In the genomic region with DNA sequence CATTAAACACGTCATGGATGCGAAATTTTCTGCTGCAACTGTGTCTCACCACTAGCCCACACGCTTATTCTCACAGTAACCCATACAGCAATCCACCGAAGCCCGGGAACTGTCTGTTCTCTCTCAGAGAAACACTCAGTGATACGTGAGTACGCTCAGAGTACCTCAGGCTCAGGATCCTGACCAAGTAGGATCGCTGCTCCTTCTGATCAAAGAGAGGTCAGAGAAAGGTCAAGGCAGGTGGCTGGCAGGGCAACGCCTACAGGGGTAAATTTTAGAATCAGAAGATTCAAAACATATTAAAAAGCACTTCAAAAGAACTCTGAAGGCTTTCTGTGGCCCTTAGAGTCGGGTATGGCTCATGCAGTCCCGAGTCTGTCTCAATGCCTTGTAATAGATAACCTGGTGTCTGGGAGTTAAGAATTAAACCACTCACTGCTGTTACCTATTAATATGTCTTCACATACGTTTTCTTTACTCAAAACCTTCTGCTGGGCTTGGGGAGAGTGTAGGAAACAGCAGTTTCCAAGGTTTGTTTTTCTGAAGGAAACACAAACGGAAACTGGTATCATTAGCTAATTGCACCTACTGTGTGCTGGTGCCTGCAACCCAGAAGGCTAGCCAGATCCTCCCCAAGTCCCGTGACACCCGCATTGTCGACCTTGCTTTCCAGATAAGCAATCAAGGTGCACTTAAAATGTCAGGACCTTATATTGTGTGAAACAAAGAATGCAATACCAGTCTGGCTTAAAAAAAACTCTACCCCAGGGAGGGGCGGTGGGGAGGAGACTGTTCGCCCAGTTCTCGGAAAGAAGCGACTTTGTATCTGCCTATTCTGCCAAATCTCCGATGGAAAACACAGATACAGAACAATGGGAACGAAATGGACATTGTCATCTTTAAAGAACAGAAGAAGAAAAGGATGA, we compare ENCODE assay signal across 13 mouse cellular contexts. TPM values are rescaled to one million over a fixed set of nuclear protein-coding genes. Genes with fewer than 3 reads are reported as not detected.
DNase-seq lines count a peak whose midpoint lies in the region; ATAC-seq and TF ChIP-seq lines count a peak whose summit lies in the region.
"Had no signal": no experiment of that assay in that cellular context is flagged by ENCODE, and none has a peak within 500 bp of the region (broad histone marks: within the 10 kb centered on the region; RNA-seq: fewer than 3 reads in every experiment).

No protein-coding gene starts in this region.

- intact Hi-C loops in heart, postnatal 25 days (cut with DNase I) = no loop called here

- no peak overlapping the region for H3K4me2 ChIP-seq in heart, postnatal 0 days (ENCODE audit: low read depth, low read length)
- 0 out of 2 replicates have a peak overlapping the region, but pooled peaks have one; percentile 7 for H3K4me2 ChIP-seq in kidney, embryonic 15.5 days
- no peak overlapping the region for H3K4me2 ChIP-seq in hindbrain, embryonic 14.5 days (replicated peaks)
- H3K4me2 ChIP-seq: embryonic facial prominence, embryonic 13.5 days; forebrain, embryonic 13.5 days had no signal

- no peak overlapping the region for H3K9ac ChIP-seq in heart, postnatal 0 days (replicated peaks; ENCODE audit: low read depth, low read length)
- no peak overlapping the region for H3K9ac ChIP-seq in ES-E14 (ENCODE audit: insufficient read depth, low read depth, low read length, poor library complexity, severe bottlenecking)
- no peak overlapping the region for H3K9ac ChIP-seq in kidney, embryonic 15.5 days
- H3K9ac ChIP-seq in hindbrain, embryonic 14.5 days = no peak overlapping the region
- H3K9ac ChIP-seq: embryonic facial prominence, embryonic 13.5 days; forebrain, embryonic 13.5 days had no signal

- no peaks in the 10 kb centered on the region for H3K9me3 ChIP-seq in heart, postnatal 0 days (replicated peaks; ENCODE audit: control insufficient read depth, low read length)
- H3K9me3 ChIP-seq in ES-E14 (ENCODE audit: control insufficient read depth, insufficient read depth, low read depth, low read length) = no peaks in the 10 kb centered on the region
- H3K9me3 ChIP-seq in kidney, embryonic 15.5 days (replicated peaks) = no peaks in the 10 kb centered on the region
- no peaks in the 10 kb centered on the region for H3K9me3 ChIP-seq in hindbrain, embryonic 14.5 days (ENCODE audit: control insufficient read depth, low read length)
- H3K9me3 ChIP-seq: embryonic facial prominence, embryonic 13.5 days; forebrain, embryonic 13.5 days had no signal

- in situ Hi-C loops in ES-E14 (cut with MboI; ENCODE audit: low sequenced_read_pairs in 2 of 2, unreplicated experiment in 2 of 2) = no loop called here

- no peak for ATAC-seq in heart, postnatal 0 days (ENCODE audit: insufficient read depth, low read depth)
- ATAC-seq in kidney, embryonic 15.5 days (replicated peaks; ENCODE audit: low FRiP score) = peak; percentile 83
- ATAC-seq in hindbrain, embryonic 14.5 days (ENCODE audit: low FRiP score) = no peak
- ATAC-seq: forebrain, embryonic 13.5 days had no signal

- peaks cover 13% of the 10 kb centered on the region for H3K4me1 ChIP-seq in heart, postnatal 0 days (ENCODE audit: control insufficient read depth, insufficient read depth)
- peaks cover 0 to 5% of the 10 kb centered on the region in 2 experiments; a peak in 3 of 4 replicates for H3K4me1 ChIP-seq in ES-E14 (ENCODE audit: control insufficient read depth in 2 of 2, insufficient read depth in 2 of 2, low read length in 2 of 2, poor library complexity in 1 of 2)
- peaks cover 28% of the 10 kb centered on the region for H3K4me1 ChIP-seq in kidney, embryonic 15.5 days
- no peaks in the 10 kb centered on the region for H3K4me1 ChIP-seq in hindbrain, embryonic 14.5 days (replicated peaks; ENCODE audit: control insufficient read depth, insufficient read depth, low read length)
- H3K4me1 ChIP-seq: forebrain, embryonic 13.5 days had no signal

- H3K27me3 ChIP-seq in heart, postnatal 0 days (ENCODE audit: control insufficient read depth, insufficient read depth, low read length) = no peaks in the 10 kb centered on the region
- H3K27me3 ChIP-seq in kidney, embryonic 15.5 days = no peaks in the 10 kb centered on the region
- H3K27me3 ChIP-seq in hindbrain, embryonic 14.5 days (ENCODE audit: control insufficient read depth, insufficient read depth, low read length) = no peaks in the 10 kb centered on the region
- H3K27me3 ChIP-seq: CH12.LX; embryonic facial prominence, embryonic 13.5 days; forebrain, embryonic 13.5 days had no signal

- peak overlapping the region; percentile 35 for H3K27ac ChIP-seq in heart, postnatal 0 days (ENCODE audit: low read depth)
- H3K27ac ChIP-seq in ES-E14 (ENCODE audit: insufficient read depth, low read depth, low read length, poor library complexity, severe bottlenecking) = peak overlapping the region; percentile 31; the same call in 1 of the 2 replicates
- peak overlapping the region; percentile 85 for H3K27ac ChIP-seq in kidney, embryonic 15.5 days
- no peak overlapping the region for H3K27ac ChIP-seq in hindbrain, embryonic 14.5 days
- H3K27ac ChIP-seq: embryonic facial prominence, embryonic 13.5 days; forebrain, embryonic 13.5 days had no signal

- no peak for DNase-seq in heart, postnatal 0 days (ENCODE audit: low spot score)
- DNase-seq in heart, postnatal 25 days (ENCODE audit: low spot score) = no peak
- peak; percentile 15 for DNase-seq in CD4-positive, CD25-positive, alpha-beta regulatory T cell, adult 2 months (ENCODE audit: low read depth, low spot score)
- no peak for DNase-seq in ES-E14 (ENCODE audit: low read depth, low spot score)
- DNase-seq in cerebellum, adult 8-10 months = no peak
- no peak for DNase-seq in hindbrain, embryonic 14.5 days (ENCODE audit: low spot score)
- no peak for DNase-seq in layer of hippocampus, adult 8-10 months (ENCODE audit: low spot score in 2 of 2)
- DNase-seq: cerebellum, postnatal 25 days; heart, postnatal 10 days had no signal

- no peak for TF ChIP-seq CTCF in heart, postnatal 0 days (IDR thresholded peaks at IDR 0.05; ENCODE audit: low read depth)

- no peak for TF ChIP-seq EP300 in heart, postnatal 0 days (IDR thresholded peaks at IDR 0.05; ENCODE audit: low read depth)

- 57% methylated on average over 22 of the region's 22 CpGs for WGBS in heart, postnatal 0 days
- 68% methylated on average over 22 of the region's 22 CpGs for WGBS in kidney, embryonic 15.5 days
- 72% methylated on average over 22 of the region's 22 CpGs for WGBS in hindbrain, embryonic 14.5 days

- peaks cover 16% of the 10 kb centered on the region; the same call in 1 of the 2 replicates for H3K36me3 ChIP-seq in heart, postnatal 0 days (replicated peaks; ENCODE audit: control insufficient read depth, insufficient read depth, low read length)
- H3K36me3 ChIP-seq in ES-E14 (ENCODE audit: control insufficient read depth, insufficient read depth, low read length, poor library complexity, severe bottlenecking) = no peaks in the 10 kb centered on the region
- H3K36me3 ChIP-seq in kidney, embryonic 15.5 days = peaks cover 51% of the 10 kb centered on the region
- 0 out of 2 replicates have a peak, but pooled peaks cover 10% of the 10 kb centered on the region for H3K36me3 ChIP-seq in hindbrain, embryonic 14.5 days (replicated peaks; ENCODE audit: control insufficient read depth, insufficient read depth)

- no peak overlapping the region for H3K4me3 ChIP-seq in heart, postnatal 0 days (ENCODE audit: low read depth, low read length)
- H3K4me3 ChIP-seq in ES-E14 (ENCODE audit: insufficient read depth in 1 of 2, low read depth in 1 of 2, low read length in 2 of 2, poor library complexity in 1 of 2, severe bottlenecking in 1 of 2) = 0 out of 4 replicates have a peak overlapping the region, but pooled peaks of 1 of the 2 experiments have one; percentile 6
- no peak overlapping the region for H3K4me3 ChIP-seq in kidney, embryonic 15.5 days (replicated peaks)
- H3K4me3 ChIP-seq in hindbrain, embryonic 14.5 days (replicated peaks; ENCODE audit: low read length) = no peak overlapping the region
- H3K4me3 ChIP-seq: embryonic facial prominence, embryonic 13.5 days; forebrain, embryonic 13.5 days had no signal

TF ChIP-seq in ES-E14, 5 proteins besides CTCF, POLR2A, EP300 and RAD21:
- TF ChIP-seq ZNF384 (IDR thresholded peaks at IDR 0.05; ENCODE audit: low read depth, low read length) (peak; percentile 92), MAFK (IDR thresholded peaks at IDR 0.05; ENCODE audit: insufficient read depth, low read depth, low read length) (no peak)

RNA-seq across cellular contexts. Expression of a gene that starts 48.6 kb away (rescaled TPM):
- total RNA-seq in heart, postnatal 0 days (2014; rRNA removed; ENCODE audit: low replicate concordance) = 14.5 and 24.2 TPM in 2 replicates
- polyA plus RNA-seq in heart, postnatal 0 days (2015; fragmentation: Nextera tagmentation; extraction: Ambion mirVana) = 11.4 and 16.7 TPM in 2 replicates
- 10 to 100 TPM; 22.5 to 28.3 TPM for total RNA-seq in heart, postnatal 25 days (2021)
- 24.6 and 26.2 TPM in 2 replicates for total RNA-seq in ES-E14 (2012; rRNA removed)
- 35.8 and 38.6 TPM in 2 replicates for polyA plus RNA-seq in kidney, embryonic 15.5 days (2015; fragmentation: Nextera tagmentation; extraction: Ambion mirVana)
- 17.4 and 21.0 TPM in 2 replicates for polyA plus RNA-seq in hindbrain, embryonic 14.5 days (2014; fragmentation: Nextera tagmentation; extraction: Ambion mirVana)
- 10 to 100 TPM; 25.3 to 27.5 (median 26.4) TPM for total RNA-seq in layer of hippocampus, adult 8-10 months (2022)
